Mouse (Mus musculus) left cerebral cortex, adult 6 months (tissue): Measurements from ENCODE around the gene Tmem150a. TPM values are rescaled to one million over a fixed set of nuclear protein-coding genes. Genes with fewer than 3 reads are reported as not detected.

Source experiments
- long read RNA-seq, 2 experiments: library from polyadenylated mRNA; unstranded; transcript quantifications; one replicate each; pipeline ENCODE4 v2.0.0; 2019 to 2020
- polyA plus RNA-seq: library from polyadenylated mRNA; unstranded; fragments of <200 nt; fragmentation: Nextera tagmentation; gene quantifications from 2 replicates; pipeline ENCODE4 v1.2.3, GENCODE M21; 2021

Gene Tmem150a
- polyA plus RNA-seq = 1.8 and 3.7 TPM in 2 replicates
- long read RNA-seq, experiment 1 = 0 reads
- long read RNA-seq, experiment 2, partial matches to known transcripts = 0 of 1 reads
- long read RNA-seq, experiment 2, other reads (novel, unspliced or antisense) = 1 of 1 reads

GRCm38 (mm10) chr6:72355066-72355911 is at the start of gene Tmem150a:
Tmem150a (plus strand) TSS chr6:72355447.

DNA sequence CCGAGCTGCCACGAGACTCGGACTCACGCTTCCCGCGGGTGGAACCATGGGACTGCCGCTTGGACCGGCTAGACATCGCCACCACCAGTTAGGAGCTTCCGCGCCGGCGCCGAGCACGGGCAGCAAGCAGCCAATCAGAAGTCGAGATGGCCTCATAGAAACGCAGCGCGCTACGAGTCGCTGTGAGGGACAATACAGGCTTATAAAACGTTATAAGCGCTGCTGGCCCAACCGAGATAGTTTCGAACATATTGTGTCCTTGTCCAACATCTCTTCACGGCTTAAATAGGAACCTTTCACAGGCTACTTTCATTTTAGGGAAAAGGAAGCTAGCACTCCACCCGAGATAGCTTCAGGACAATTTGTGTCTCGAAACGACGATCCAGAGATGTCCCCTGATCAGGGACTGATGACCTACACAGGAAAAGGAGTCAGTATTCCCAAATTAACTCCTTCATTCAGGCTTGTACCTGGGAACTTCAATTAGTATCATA is 10.1 kb upstream of the Tmem150a start, which contains the start of gene Usp39:
TSS of gene Usp39 (minus strand) at position 111 of the 494 bp plus-strand sequence.

DNA sequence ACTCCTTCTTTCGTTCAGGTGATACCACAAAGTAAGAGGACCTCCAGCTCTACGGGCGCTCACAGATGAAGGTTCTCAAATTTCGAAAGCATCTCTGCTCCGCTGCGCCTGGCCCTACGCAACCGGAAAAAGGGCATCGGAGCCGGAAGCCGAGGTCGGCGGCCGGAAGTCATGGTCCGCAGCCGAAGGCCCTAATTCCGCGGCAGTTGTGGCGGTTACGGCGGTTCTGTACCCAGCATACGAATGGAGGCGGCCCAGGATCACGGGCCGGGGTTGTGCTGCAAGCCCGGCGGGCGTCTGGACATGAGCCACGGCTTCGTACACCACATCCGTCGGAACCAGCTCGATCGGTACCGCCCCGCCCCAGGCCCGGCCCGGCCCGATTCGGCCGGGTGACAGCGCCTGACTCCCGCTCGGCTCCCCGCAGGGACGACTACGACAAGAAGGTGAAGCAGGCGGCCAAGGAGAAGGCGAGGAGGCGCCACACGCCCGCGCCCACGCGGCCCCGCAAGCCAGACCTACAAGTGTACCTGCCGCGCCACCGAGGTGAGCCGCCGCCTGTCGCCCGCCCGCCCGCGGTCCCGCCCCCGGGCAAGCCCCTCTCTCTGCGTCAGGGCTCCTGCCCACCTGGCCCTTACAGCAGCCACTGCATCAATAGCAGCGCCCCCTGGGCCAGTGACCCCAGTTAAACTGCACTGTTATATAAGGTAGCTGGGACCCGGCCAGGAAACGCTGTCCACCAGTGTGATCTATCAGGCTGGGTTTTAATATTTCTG is 7.9 kb upstream of the Tmem150a start, which contains the start of gene 0610030E20Rik:
TSS of gene 0610030E20Rik (plus strand) at position 152 of the 776 bp plus-strand sequence.

DNA sequence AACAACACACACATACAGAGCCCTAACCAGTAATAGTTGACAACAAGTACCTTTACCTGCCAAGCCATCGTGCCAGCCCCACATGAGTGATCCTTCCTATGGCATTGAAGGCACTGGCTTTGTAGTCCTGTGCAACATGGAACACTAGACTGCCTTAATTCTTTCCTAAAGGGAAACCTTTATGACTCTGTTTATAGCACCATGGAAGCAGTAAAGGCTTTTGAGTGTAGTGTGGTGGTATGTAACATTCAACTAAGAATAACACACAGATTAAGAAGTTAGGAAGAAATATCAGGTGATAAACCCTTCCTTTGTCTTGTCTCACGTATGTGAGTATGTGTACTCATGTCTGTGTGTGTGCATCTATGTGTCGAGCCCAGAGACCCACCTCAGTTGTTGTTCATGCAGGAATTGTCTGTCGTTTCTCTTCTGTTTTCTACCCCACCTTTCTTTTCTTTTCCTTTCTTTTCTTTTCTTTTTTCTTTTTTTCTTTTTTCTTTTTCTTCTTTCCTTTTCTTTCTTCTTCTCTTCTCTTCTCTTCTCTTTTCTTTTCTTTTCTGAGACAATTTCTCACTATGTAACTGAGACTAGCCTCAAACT is 11.7 kb downstream of the Tmem150a start, which contains the start of gene Rnf181:
TSS of gene Rnf181 (minus strand) at position 113 of the 600 bp plus-strand sequence.

GRCm38 (mm10) chr6:72380131-72380770 is 25.0 kb downstream of the Tmem150a start, which contains the start of gene Vamp5:
Vamp5 (minus strand) TSS chr6:72380468.

DNA sequence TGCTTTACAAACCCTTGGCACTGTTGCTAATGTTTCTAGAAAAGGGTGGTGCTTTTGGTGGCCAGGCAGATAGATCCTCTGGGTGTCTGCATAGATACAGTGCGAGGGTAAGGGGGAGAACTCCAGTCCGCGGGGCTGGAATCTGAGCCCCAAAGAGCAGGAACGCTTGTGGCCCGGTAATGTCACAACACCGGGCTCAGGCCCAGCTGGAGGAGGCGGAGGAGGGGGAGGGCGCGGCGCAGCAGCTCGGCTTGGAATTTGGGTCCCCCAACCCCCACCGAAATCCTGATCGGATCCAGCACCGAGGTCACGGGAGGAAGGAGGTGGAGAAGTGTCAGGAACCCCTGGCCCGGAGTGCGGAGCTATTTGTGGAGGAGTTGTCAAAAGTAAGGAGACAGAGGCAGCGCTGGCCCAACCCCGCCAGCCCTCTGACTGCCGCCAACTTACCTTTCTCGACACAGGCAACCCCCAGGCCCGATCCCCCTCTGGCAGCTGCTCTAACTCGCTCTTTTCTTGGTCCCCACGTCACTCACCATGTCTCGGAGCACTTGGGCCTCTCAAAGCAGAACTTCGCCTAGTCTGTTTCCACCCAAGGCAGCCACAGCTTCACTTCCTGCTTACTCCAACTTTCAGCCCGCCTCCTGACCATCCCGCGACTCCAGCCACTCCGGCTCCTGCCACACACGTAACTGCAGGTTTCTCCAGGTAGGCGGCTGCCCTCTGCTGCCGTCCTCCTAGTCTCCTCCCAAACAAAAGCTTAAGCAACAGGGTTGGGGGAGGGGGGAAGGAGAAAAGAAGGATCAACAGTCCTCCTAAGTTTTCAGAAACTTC is 34.9 kb downstream of the Tmem150a start, which contains the start of gene Vamp8:
TSS of gene Vamp8 (minus strand) at position 763 of the 831 bp plus-strand sequence.

Other genes starting within 250 kb of the Tmem150a start
- gene Atoh8, start 119.9 kb upstream of the Tmem150a start, polyA plus RNA-seq = 0.63 and 1.0 TPM in 2 replicates
- gene Sftpb, start 50.8 kb upstream of the Tmem150a start, polyA plus RNA-seq = not detected in 2 replicates
- gene Usp39, start 10.3 kb upstream of the Tmem150a start, polyA plus RNA-seq = 27.1 and 33.1 TPM in 2 replicates
- 9.2 and 11.7 TPM in 2 replicates for gene 0610030E20Rik, start 8.1 kb upstream of the Tmem150a start, polyA plus RNA-seq
- 123 and 127 TPM in 2 replicates for gene Rnf181, start 11.5 kb downstream of the Tmem150a start, polyA plus RNA-seq
- 18.9 and 19.9 TPM in 2 replicates for gene Vamp5, start 25.0 kb downstream of the Tmem150a start, polyA plus RNA-seq
- gene Vamp8, start 35.3 kb downstream of the Tmem150a start, polyA plus RNA-seq = 42.8 and 51.0 TPM in 2 replicates
- gene Ggcx, start 58.9 kb downstream of the Tmem150a start, polyA plus RNA-seq = 6.0 and 6.1 TPM in 2 replicates
- 106 and 136 TPM in 2 replicates for gene Mat2a, start 84.1 kb downstream of the Tmem150a start, polyA plus RNA-seq
- 0.49 and 0.53 TPM in 2 replicates for gene Sh2d6, start 166.3 kb downstream of the Tmem150a start, polyA plus RNA-seq
- 4.4 and 5.6 TPM in 2 replicates for gene Capg, start 188.9 kb downstream of the Tmem150a start, polyA plus RNA-seq
- gene Elmod3, start 243.0 kb downstream of the Tmem150a start, polyA plus RNA-seq = 16.2 and 17.2 TPM in 2 replicates
- gene Retsat, start 243.0 kb downstream of the Tmem150a start, polyA plus RNA-seq = 13.3 and 14.4 TPM in 2 replicates